Mouse (Mus musculus): ENCODE measurements around the gene Fam155a. TPM values are rescaled to one million over a fixed set of nuclear protein-coding genes. Genes with fewer than 3 reads are reported as not detected.
"Not testable (repeated sequence)": the region's sequence is repeated elsewhere in the genome, so short reads cannot be mapped to it uniquely, and the experiment has no call there.

Gene Fam155a
- total RNA-seq (2022) = not detected

DNA sequence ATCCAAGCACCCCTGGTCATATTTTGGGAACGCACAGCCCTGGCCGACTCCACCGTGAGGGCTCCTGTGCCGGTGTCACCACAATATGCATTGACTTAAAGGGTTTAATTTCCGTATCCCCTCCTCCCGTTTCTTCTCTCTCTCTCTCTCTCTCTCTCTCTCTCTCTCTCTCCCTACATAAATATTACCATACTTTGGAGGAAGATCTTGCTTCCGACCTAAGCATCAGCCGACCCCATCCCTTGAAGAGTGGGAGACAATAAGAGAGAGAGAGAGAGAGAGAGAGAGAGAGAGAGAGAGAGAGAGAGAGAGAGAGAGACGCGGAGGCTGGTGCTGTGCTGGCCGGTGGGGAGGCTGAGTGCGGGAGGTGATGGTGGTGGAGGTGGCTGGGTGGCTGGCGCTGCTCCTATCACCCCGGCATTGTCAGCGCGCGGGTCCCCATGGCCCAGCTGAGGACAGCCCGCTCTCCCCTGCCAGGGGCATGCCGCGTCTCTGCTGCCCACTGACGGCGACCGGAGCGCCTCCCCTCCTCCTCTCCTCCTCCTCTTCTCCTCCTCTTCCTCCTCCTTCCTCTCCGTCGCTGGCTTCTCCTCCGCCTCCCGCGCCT is at the start of gene Fam155a:
Gene Fam155a (minus strand): TSS at position 163 of the 607 bp plus-strand sequence.
- no peak for DNase-seq (ENCODE audit: low spot score)

- DNase-seq (ENCODE audit: low spot score) = no peak
Observed at GRCm38 (mm10) chr8:9813273-9813946, 42.4 kb upstream of the Fam155a start.

DNA sequence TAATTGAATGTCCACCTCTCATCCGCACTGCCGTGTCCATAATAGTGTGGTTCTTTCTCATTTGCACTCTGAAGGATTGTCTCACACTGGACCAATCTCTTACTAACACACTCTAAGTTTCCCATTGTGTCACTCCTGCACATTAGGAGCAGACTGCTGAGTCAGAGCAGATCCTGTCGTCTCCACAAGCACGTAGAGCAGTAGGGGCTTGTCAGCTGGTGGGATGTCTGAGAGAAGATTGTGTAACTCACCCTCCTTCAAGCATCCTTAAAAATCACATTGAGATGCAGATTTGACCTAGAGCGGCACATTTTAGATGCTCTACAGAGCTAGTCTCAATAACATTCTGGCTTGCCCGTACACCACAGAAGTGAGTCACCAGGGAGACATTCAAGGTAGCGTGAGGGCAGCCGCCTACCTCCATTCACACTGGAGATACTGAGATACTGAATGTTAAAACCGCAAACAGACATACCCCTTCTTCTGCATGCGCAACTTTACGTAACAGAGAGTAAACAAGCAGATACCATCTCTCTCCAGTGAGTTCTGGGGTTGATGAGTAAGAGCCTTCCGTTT is 40.1 kb upstream of the Fam155a start:
- DNase-seq (ENCODE audit: low spot score) = no peak

- no peak for DNase-seq (ENCODE audit: low spot score)
Observed at GRCm38 (mm10) chr8:9808596-9808995, 37.6 kb upstream of the Fam155a start.

DNA sequence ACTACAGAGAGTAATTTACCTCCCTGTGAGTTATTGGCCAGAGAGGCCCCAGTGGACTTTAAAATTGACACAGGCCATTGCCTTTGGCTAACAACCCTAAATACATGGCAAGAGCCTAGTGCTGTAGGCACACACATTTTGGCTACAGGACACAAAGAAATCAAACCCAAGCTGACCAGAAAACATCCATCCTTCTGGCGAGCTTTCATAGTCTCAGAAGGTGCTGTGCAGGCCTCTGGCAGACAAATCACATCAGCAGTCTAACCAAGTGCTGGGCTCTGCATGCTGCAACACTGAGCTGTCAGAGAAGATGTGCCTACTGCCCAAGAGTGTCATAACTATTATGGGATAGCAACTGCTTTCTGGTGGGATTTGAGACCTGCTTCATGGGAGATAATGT is 34.7 kb upstream of the Fam155a start:
- no peak for DNase-seq (ENCODE audit: low spot score)

DNA sequence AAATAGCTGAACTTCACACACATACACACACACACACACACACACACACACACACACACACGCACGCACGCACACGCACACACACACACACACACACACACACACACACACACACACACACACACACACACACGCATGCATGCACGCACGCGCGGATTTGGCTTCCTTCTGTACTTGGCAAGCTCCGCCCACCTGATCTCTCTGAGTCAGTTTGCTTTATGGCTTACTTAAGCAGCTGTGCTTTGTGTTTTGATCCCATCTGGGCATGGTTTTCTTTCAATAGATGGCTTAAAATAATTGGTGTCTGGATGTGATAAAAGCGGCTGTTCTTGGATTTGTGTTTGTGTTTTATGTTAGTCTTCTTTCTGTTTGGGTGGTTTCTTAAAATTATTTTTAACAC is 29.4 kb upstream of the Fam155a start:
- DNase-seq (ENCODE audit: low spot score) = not testable (repeated sequence)

GRCm38 (mm10) chr8:9799923-9800322 is 29.0 kb upstream of the Fam155a start:
- no peak for DNase-seq (ENCODE audit: low spot score)

DNA sequence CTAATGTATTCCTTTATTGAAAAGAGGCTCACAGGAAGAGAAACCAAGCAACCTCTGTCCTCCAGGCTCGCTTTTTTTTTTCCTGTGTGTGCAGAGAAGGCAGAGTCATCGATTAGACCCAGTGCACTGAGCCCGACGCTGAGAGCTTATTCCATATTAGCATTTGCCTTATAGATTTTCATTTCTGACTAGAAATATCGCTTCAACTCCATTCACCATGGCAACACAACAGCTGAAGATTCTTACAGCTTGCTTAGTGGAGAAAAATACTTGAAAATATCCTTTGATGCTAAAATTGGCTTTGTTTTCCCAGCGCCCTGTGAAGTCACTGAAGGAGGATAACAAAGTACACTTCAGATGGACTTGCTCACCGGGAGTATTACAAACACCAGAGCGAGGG is 26.6 kb upstream of the Fam155a start:
- DNase-seq (ENCODE audit: low spot score) = no peak

- no peak for DNase-seq (ENCODE audit: low spot score)
Observed at GRCm38 (mm10) chr8:9795724-9796123, 24.8 kb upstream of the Fam155a start.

DNA sequence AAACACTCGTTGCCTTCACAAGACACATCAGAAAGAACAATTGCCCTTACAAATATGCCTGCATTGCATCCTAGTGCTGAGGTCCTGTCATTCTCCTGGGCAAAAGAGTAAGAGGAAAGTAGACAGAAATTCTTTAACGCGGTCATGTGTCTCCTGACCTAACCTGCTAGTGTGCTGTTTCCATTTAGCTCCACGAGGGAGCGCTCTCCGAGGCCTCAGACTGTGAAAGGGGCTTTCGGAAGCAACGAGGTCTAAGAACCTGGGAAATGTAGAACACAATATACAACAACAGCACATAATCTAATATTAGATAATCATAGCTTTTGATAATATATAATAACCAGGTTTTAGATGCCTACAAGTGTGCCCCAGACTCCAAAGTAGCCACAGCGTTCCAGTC is 22.4 kb upstream of the Fam155a start:
- no peak for DNase-seq (ENCODE audit: low spot score)

- no peak for DNase-seq (ENCODE audit: low spot score)
Observed at GRCm38 (mm10) chr8:9780332-9780731, 9.4 kb upstream of the Fam155a start.

DNA sequence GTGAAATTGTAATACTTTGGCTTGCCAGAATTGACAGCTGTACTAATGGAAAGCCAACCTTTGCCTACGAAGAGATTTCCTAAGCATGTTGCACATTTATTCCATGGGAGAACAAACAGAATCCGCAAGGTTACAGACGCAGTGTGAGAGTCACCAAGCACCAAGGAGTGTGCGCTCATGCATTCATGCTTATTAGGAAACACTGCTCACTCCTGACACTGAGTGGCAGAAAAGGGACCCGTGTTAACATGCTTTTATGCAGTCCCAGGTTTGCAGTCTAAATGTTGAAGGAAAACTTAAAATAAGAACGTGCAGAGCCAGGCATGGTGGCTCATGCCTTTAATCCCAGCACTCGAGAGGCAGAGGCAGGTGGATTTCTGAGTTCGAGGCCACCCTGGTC is 7.2 kb upstream of the Fam155a start:
- no peak for DNase-seq (ENCODE audit: low spot score)

- DNase-seq (ENCODE audit: low spot score) = no peak
Observed at GRCm38 (mm10) chr8:9776818-9777217, 5.9 kb upstream of the Fam155a start.

GRCm38 (mm10) chr8:9772519-9772840 is 1.5 kb upstream of the Fam155a start:
- no peak for DNase-seq (ENCODE audit: low spot score)

GRCm38 (mm10) chr8:9771606-9772518 is 901 bp upstream of the Fam155a start:
- no peak for DNase-seq (ENCODE audit: low spot score)

DNA sequence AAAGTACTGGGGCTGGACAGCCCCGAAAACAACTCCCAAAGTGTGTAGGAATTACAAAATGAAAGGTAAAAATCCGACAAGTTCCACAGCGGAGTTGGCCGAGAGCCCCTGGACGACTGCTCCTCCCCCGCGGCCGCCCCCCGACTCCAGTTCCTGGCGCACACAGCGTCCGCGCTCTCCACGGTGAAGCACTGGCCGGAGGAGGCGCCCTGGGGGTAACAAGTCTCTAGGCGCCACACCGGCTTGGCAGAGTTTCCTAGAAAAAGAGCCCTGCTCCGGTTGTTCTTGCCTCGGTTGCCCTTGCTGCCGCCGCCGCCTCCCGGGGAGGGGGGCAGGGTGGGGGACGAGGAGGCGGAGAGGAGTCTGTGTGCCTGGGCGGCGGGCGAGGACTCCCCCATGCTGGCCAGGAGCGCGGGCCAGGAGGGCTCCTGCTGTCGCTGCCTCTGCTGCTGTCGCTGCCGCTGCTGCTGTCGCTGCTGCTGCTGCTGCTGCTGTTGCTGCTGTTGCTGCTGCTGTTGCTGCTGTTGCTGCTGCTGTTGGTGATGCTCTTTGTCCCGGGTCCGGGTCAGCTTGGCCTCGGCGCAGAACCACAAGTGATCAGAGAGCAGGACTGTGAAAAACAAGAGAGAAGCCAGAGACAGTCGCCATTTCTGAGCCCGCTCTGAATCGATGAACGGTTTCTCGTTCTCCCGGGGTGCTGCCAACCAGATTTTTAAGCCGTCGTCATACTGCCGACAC is 531 bp downstream of the Fam155a start:
- DNase-seq (ENCODE audit: low spot score) = no peak

DNA sequence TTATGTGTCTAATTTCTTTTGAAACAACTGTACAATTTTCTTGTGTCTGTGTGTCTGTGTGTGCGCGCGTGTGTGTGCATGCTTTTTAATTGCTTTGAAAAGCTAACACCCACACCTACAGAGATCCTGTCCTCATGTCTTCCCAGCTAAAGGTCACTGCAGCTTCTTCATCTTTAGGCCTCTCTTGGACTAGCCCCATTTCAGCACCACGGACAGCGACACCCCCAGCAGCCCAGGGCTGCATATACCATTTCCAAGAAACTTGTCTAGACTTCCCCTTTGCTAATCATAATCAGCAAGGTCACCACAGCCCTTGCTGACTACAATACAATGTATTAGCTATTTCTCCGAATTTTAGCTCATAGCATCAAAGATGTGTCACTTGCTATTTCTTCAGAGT is 1.9 kb downstream of the Fam155a start:
- DNase-seq (ENCODE audit: low spot score) = peak; percentile 2

- no peak for DNase-seq (ENCODE audit: low spot score)
Observed at GRCm38 (mm10) chr8:9735169-9735568, 35.8 kb downstream of the Fam155a start.

DNA sequence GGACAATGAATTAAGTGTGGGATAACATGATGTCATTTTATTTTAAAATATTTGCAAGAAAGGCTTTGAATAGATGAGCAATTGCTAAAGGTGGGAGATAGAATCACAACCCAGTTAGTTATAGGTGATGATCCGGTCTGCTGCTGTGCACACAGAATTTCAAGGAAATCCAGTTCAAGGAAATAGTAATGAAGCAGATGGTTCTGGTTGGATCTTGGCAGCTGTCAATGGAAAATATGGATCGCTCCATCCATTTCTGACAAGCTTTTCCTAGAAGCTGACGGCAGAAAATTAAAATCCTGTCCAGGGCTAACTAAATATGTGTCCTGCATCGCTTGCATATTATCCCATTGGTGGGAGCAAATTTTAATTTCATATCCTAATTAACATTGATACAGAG is 61.2 kb downstream of the Fam155a start:
- no peak for DNase-seq (ENCODE audit: low spot score)

- DNase-seq (ENCODE audit: low spot score) = no peak
Observed at GRCm38 (mm10) chr8:9707433-9707832, 63.5 kb downstream of the Fam155a start.

DNA sequence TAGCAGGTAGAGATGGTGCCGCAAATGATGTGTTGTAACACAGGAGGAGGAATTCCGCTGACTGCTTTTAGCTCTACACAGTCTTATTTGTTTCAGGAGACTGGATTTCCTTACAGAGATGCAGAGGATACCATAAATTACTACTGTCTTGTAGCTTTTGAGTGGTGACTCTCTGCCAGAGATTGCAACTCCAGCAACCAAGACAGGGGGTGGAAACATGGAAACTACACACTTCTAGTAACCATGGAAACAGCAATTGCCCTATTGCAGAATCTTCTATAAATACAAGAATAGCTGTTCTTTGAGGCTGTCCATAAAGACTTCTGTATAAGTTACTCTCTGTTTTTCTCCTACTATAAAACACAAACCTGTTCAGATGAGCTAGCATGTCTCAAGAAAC is 76.2 kb downstream of the Fam155a start:
- no peak for DNase-seq (ENCODE audit: low spot score)

- no peak for DNase-seq (ENCODE audit: low spot score)
Observed at GRCm38 (mm10) chr8:9692370-9692769, 78.6 kb downstream of the Fam155a start.
